Mouse (Mus musculus) limb, embryonic 14.5 days (tissue): ENCODE data around the gene Sf3b3. TPM values are rescaled to one million over a fixed set of nuclear protein-coding genes. Genes with fewer than 3 reads are reported as not detected.

ENCODE experiments used
- ATAC-seq: fragments of 200-750 bp; cut with Nextera tagmentation; 2 replicates; pipeline ENCODE4 v1.8.0; 2017; ENCODE audit warnings: low read depth, moderate number of reproducible peaks, moderate TSS enrichment; ENCODE audit not compliant: low FRiP score
- DNase-seq: peaks from one replicate; pipeline ENCODE4 v3.0.0-alpha.2; 2015; ENCODE audit warnings: low spot score
- H3K27ac ChIP-seq: fragments of 300-500 bp; sonication (generic); replicated peaks from 2 replicates; pipeline ENCODE4 v1.5.1; 2014; ENCODE audit warnings: low read depth, mild to moderate bottlenecking, low read length, moderate library complexity, mixed read lengths
- H3K27me3 ChIP-seq: fragments of 300-500 bp; sonication (generic); 2 replicates; pipeline ENCODE4 v1.6.1; 2014; ENCODE audit warnings: low read length, mixed read lengths; ENCODE audit not compliant: control insufficient read depth, insufficient read depth
- H3K36me3 ChIP-seq: fragments of 300-500 bp; sonication (generic); 2 replicates; pipeline ENCODE4 v1.6.1; 2014; ENCODE audit warnings: mild to moderate bottlenecking, low read length, moderate library complexity, mixed read lengths; ENCODE audit not compliant: control insufficient read depth, insufficient read depth
- H3K4me1 ChIP-seq: fragments of 300-500 bp; sonication (generic); 2 replicates; pipeline ENCODE4 v1.6.1; 2014; ENCODE audit warnings: antibody characterized with exemption, low read length, mixed read lengths; ENCODE audit not compliant: control insufficient read depth, insufficient read depth
- H3K4me2 ChIP-seq: fragments of 300-500 bp; sonication (generic); replicated peaks from 2 replicates; pipeline ENCODE4 v1.6.1; 2014; ENCODE audit warnings: low read depth, mild to moderate bottlenecking, low read length, moderate library complexity; ENCODE audit not compliant: severe bottlenecking
- H3K4me3 ChIP-seq: fragments of 300-500 bp; sonication (generic); replicated peaks from 2 replicates; pipeline ENCODE4 v1.5.1; 2014; ENCODE audit warnings: low read length
- H3K9ac ChIP-seq: fragments of 300-500 bp; sonication (generic); 2 replicates; pipeline ENCODE4 v1.6.1; 2014; ENCODE audit warnings: mild to moderate bottlenecking, low read depth, low read length, moderate library complexity; ENCODE audit not compliant: severe bottlenecking
- H3K9me3 ChIP-seq: fragments of 300-500 bp; sonication (generic); 2 replicates; pipeline ENCODE4 v1.6.1; 2016; ENCODE audit warnings: low read length; ENCODE audit not compliant: control insufficient read depth
- POLR2A ChIP-seq: fragments of 200-500 bp; IDR thresholded peaks from 2 replicates; pipeline ENCODE4 v1.8.0; 2012; ENCODE audit warnings: inconsistent platforms, mild to moderate bottlenecking, moderate library complexity, borderline replicate concordance; ENCODE audit not compliant: insufficient read depth, insufficient read length; ENCODE audit errors: extremely low read depth
- WGBS: fragments of 180-500 bp; shearing (Covaris S2); extraction: QIAGEN DNeasy Blood & Tissue Kit; methylation state at CpG from one replicate; pipeline ENCODE4 v1.1.7; 2014; 5-methylcytosine and 5-hydroxymethylcytosine counted together
- polyA plus RNA-seq, 2 experiments: library from polyadenylated mRNA; depleted of rRNA in 1 of 2; stranded (reverse) in 1 of 2; unstranded in 1 of 2; fragments of >200 nt; fragmentation: Nextera tagmentation in 1 of 2; extraction: Ambion mirVana in 1 of 2; gene quantifications; 2 replicates each; pipeline versions ENCODE4 v1.2.1 to v1.2.3; 2012 to 2014

Gene Sf3b3
- polyA plus RNA-seq, 2 experiments: 92.7 to 132 TPM

- ATAC-seq (no peak), DNase-seq (no peak)
- Histone ChIP-seq H3K27ac (peak overlapping the region; percentile 81), H3K9ac (peak overlapping the region; percentile 97), H3K4me1 (peaks cover 17% of the 10 kb centered on the region), H3K27me3 (no peaks in the 10 kb centered on the region), H3K4me2 (peak overlapping the region; percentile 59), H3K9me3 (no peaks in the 10 kb centered on the region), H3K36me3 (peaks cover 56% of the 10 kb centered on the region), H3K4me3 (peak overlapping the region; percentile 98)
- 2% methylated on average over 13 of the region's 13 CpGs for WGBS
- no peak for TF ChIP-seq POLR2A
Measured at GRCm38 (mm10) chr8:110847171-110847549, 573 bp upstream of the Sf3b3 start.

GRCm38 (mm10) chr8:110845821-110846404 is 674 bp downstream of the Sf3b3 start:
- H3K9ac ChIP-seq: peak overlapping the region; percentile 97
- H3K4me3 ChIP-seq: peak overlapping the region; percentile 98
- no peak for TF ChIP-seq POLR2A
- H3K4me2 ChIP-seq: peak overlapping the region; percentile 87
- H3K36me3 ChIP-seq: peaks cover 53% of the 10 kb centered on the region
- peaks cover 17% of the 10 kb centered on the region for H3K4me1 ChIP-seq
- 8% methylated on average over 17 of the region's 17 CpGs for WGBS
- H3K9me3 ChIP-seq: no peaks in the 10 kb centered on the region
- peak overlapping the region; percentile 81 for H3K27ac ChIP-seq
- DNase-seq: peak; percentile 3
- ATAC-seq: no peak
- no peaks in the 10 kb centered on the region for H3K27me3 ChIP-seq

GRCm38 (mm10) chr8:110844941-110845340 is 1.6 kb downstream of the Sf3b3 start:
- DNase-seq: no peak
- peaks cover 53% of the 10 kb centered on the region for H3K36me3 ChIP-seq
- no peak for TF ChIP-seq POLR2A
- no peak for ATAC-seq
- peak overlapping the region; percentile 87 for H3K4me2 ChIP-seq
- H3K9me3 ChIP-seq: no peaks in the 10 kb centered on the region
- 0 out of 2 replicates have a peak overlapping the region, but pooled peaks have one; percentile 97 for H3K9ac ChIP-seq
- H3K27me3 ChIP-seq: no peaks in the 10 kb centered on the region
- peak overlapping the region; percentile 98 for H3K4me3 ChIP-seq
- H3K27ac ChIP-seq: no peak overlapping the region
- peaks cover 17% of the 10 kb centered on the region for H3K4me1 ChIP-seq
- 78% methylated on average over 3 of the region's 3 CpGs for WGBS

DNA sequence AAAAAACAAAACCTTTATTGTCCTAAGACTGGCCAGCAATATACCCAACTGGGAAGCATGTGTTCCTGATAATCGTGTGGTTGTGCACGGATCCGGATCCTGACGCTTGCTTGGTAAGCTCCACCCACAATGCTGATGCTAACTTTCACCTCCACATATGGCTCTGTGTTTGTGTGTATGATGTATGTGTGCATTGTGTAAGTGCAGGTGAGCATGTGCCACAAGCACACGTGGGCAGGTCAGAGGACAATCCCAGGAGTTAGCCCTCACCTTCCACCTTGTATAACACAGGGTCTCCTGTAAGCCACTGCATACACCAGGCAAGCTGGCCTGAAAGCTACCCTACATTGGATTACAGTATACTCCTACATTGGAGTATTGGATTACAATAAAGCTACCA is 3.4 kb downstream of the Sf3b3 start:
- Histone ChIP-seq H3K4me1 (peaks cover 15% of the 10 kb centered on the region), H3K4me2 (no peak overlapping the region), H3K36me3 (peaks cover 66% of the 10 kb centered on the region), H3K9me3 (no peaks in the 10 kb centered on the region), H3K27ac (no peak overlapping the region), H3K9ac (no peak overlapping the region), H3K4me3 (no peak overlapping the region), H3K27me3 (no peaks in the 10 kb centered on the region)
- WGBS: 66% methylated on average over 5 of the region's 5 CpGs
- no peak for DNase-seq
- ATAC-seq: no peak
- no peak for TF ChIP-seq POLR2A

GRCm38 (mm10) chr8:110842012-110842574 is 4.5 kb downstream of the Sf3b3 start:
- Histone ChIP-seq H3K4me1 (peaks cover 8% of the 10 kb centered on the region), H3K4me3 (no peak overlapping the region), H3K27ac (no peak overlapping the region), H3K27me3 (no peaks in the 10 kb centered on the region), H3K4me2 (no peak overlapping the region), H3K9me3 (no peaks in the 10 kb centered on the region), H3K36me3 (peaks cover 77% of the 10 kb centered on the region), H3K9ac (no peak overlapping the region)
- 93% methylated on average over 3 of the region's 3 CpGs for WGBS
- no peak for DNase-seq
- ATAC-seq: no peak
- no peak for TF ChIP-seq POLR2A
